Mouse (Mus musculus) lung, embryonic 15.5 days (tissue): ENCODE results near the gene Fgfr4. TPM values are rescaled to one million over a fixed set of nuclear protein-coding genes. Genes with fewer than 3 reads are reported as not detected.

Source experiments
- ATAC-seq: fragments of 200-750 bp; cut with Nextera tagmentation; 2 replicates; pipeline ENCODE4 v1.8.0; 2017; ENCODE audit warnings: moderate number of reproducible peaks, borderline replicate concordance; ENCODE audit not compliant: low FRiP score, low TSS enrichment; ENCODE audit errors: extremely low read depth
- H3K27ac ChIP-seq: fragments of 300-500 bp; sonication (generic); 2 replicates; pipeline ENCODE4 v1.5.1; 2015; ENCODE audit warnings: moderate library complexity, mild to moderate bottlenecking, inconsistent platforms
- H3K27me3 ChIP-seq: fragments of 300-500 bp; sonication (generic); 2 replicates; pipeline ENCODE4 v1.6.1; 2015; ENCODE audit warnings: inconsistent platforms
- H3K36me3 ChIP-seq: fragments of 300-500 bp; sonication (generic); 2 replicates; pipeline ENCODE4 v1.6.1; 2015; ENCODE audit warnings: inconsistent platforms
- H3K4me1 ChIP-seq: fragments of 300-500 bp; sonication (generic); 2 replicates; pipeline ENCODE4 v1.6.1; 2015; ENCODE audit warnings: inconsistent platforms
- H3K4me2 ChIP-seq: fragments of 300-500 bp; sonication (generic); 2 replicates; pipeline ENCODE4 v1.6.1; 2015; ENCODE audit warnings: inconsistent platforms, mild to moderate bottlenecking, moderate library complexity
- H3K4me3 ChIP-seq: fragments of 300-500 bp; sonication (generic); 2 replicates; pipeline ENCODE4 v1.5.1; 2015; ENCODE audit warnings: mild to moderate bottlenecking, inconsistent platforms
- H3K9ac ChIP-seq: fragments of 300-500 bp; sonication (generic); 2 replicates; pipeline ENCODE4 v1.6.1; 2015; ENCODE audit warnings: inconsistent platforms
- H3K9me3 ChIP-seq: fragments of 300-500 bp; sonication (generic); 2 replicates; pipeline ENCODE4 v1.6.1; 2016; ENCODE audit warnings: inconsistent platforms
- WGBS: fragments of 180-500 bp; shearing (Covaris S2); methylation state at CpG from one replicate; pipeline ENCODE4 v1.1.7; 2015; 5-methylcytosine and 5-hydroxymethylcytosine counted together
- polyA plus RNA-seq: library from polyadenylated mRNA; unstranded; fragments of >200 nt; fragmentation: Nextera tagmentation; extraction: Ambion mirVana; gene quantifications from 2 replicates; pipeline ENCODE4 v1.2.1, GENCODE M21; 2015

Gene Fgfr4
- polyA plus RNA-seq, 1 experiment from 2014 or later: 19.9 TPM

- Histone ChIP-seq H3K9ac (no peak overlapping the region), H3K36me3 (peaks cover 10% of the 10 kb centered on the region), H3K27ac (peak overlapping the region; percentile 92), H3K9me3 (no peaks in the 10 kb centered on the region), H3K27me3 (0 out of 2 replicates have a peak, but pooled peaks cover 6% of the 10 kb centered on the region), H3K4me1 (peaks cover 18% of the 10 kb centered on the region), H3K4me2 (peak overlapping the region; percentile 85), H3K4me3 (peak overlapping the region; percentile 68)
- WGBS: 58% methylated on average over 5 of the region's 5 CpGs
- ATAC-seq: no peak
Measured at GRCm38 (mm10) chr13:55153951-55154350, 1.5 kb downstream of the Fgfr4 start.

GRCm38 (mm10) chr13:55162365-55162764 is 9.9 kb downstream of the Fgfr4 start:
- WGBS: 54% methylated on average over 7 of the region's 7 CpGs
- H3K4me3 ChIP-seq: no peak overlapping the region
- H3K9ac ChIP-seq: no peak overlapping the region
- no peak overlapping the region for H3K4me2 ChIP-seq
- peaks cover 28% of the 10 kb centered on the region for H3K36me3 ChIP-seq
- H3K27ac ChIP-seq: no peak overlapping the region
- ATAC-seq: no peak
- H3K27me3 ChIP-seq: no peaks in the 10 kb centered on the region
- no peaks in the 10 kb centered on the region for H3K9me3 ChIP-seq
- no peaks in the 10 kb centered on the region for H3K4me1 ChIP-seq

- no peak overlapping the region for H3K9ac ChIP-seq
- ATAC-seq: peak; percentile 58
- H3K36me3 ChIP-seq: peaks cover 28% of the 10 kb centered on the region
- no peaks in the 10 kb centered on the region for H3K27me3 ChIP-seq
- H3K27ac ChIP-seq: peak overlapping the region; percentile 29
- no peaks in the 10 kb centered on the region for H3K9me3 ChIP-seq
- H3K4me2 ChIP-seq: no peak overlapping the region
- whole genome bisulfite sequencing: 49% methylated on average over 5 of the region's 5 CpGs
- no peak overlapping the region for H3K4me3 ChIP-seq
- no peaks in the 10 kb centered on the region for H3K4me1 ChIP-seq
Measured at GRCm38 (mm10) chr13:55163553-55163952, 11.1 kb downstream of the Fgfr4 start.

- Histone ChIP-seq H3K36me3 (peaks cover 20% of the 10 kb centered on the region; the same call in 1 of the 2 replicates), H3K27ac (no peak overlapping the region), H3K4me3 (no peak overlapping the region), H3K9me3 (no peaks in the 10 kb centered on the region), H3K9ac (no peak overlapping the region), H3K4me2 (no peak overlapping the region), H3K4me1 (no peaks in the 10 kb centered on the region), H3K27me3 (no peaks in the 10 kb centered on the region)
- no peak for ATAC-seq
- WGBS: 90% methylated on average over 16 of the region's 16 CpGs
Measured at GRCm38 (mm10) chr13:55165831-55166339, 13.4 kb downstream of the Fgfr4 start.

GRCm38 (mm10) chr13:55166806-55167725 is 14.6 kb downstream of the Fgfr4 start:
- no peak for ATAC-seq
- H3K4me1 ChIP-seq: peaks cover 11% of the 10 kb centered on the region
- H3K4me2 ChIP-seq: no peak overlapping the region
- H3K9ac ChIP-seq: no peak overlapping the region
- H3K27me3 ChIP-seq: no peaks in the 10 kb centered on the region
- 85% methylated on average over 32 of the region's 32 CpGs for WGBS
- no peak overlapping the region for H3K4me3 ChIP-seq
- H3K27ac ChIP-seq: no peak overlapping the region
- H3K36me3 ChIP-seq: peaks cover 14% of the 10 kb centered on the region; the same call in 1 of the 2 replicates
- no peaks in the 10 kb centered on the region for H3K9me3 ChIP-seq

GRCm38 (mm10) chr13:55167798-55168197 is 15.4 kb downstream of the Fgfr4 start:
- peaks cover 19% of the 10 kb centered on the region for H3K4me1 ChIP-seq
- 75% methylated on average over 11 of the region's 11 CpGs for WGBS
- H3K36me3 ChIP-seq: peaks cover 14% of the 10 kb centered on the region; the same call in 1 of the 2 replicates
- H3K27me3 ChIP-seq: no peaks in the 10 kb centered on the region
- H3K9ac ChIP-seq: no peak overlapping the region
- H3K4me3 ChIP-seq: no peak overlapping the region
- no peaks in the 10 kb centered on the region for H3K9me3 ChIP-seq
- no peak for ATAC-seq
- H3K27ac ChIP-seq: no peak overlapping the region
- no peak overlapping the region for H3K4me2 ChIP-seq

- Histone ChIP-seq H3K4me3 (no peak overlapping the region), H3K4me1 (peaks cover 20% of the 10 kb centered on the region), H3K4me2 (no peak overlapping the region), H3K27me3 (no peaks in the 10 kb centered on the region), H3K9ac (no peak overlapping the region), H3K27ac (no peak overlapping the region), H3K9me3 (no peaks in the 10 kb centered on the region), H3K36me3 (peaks cover 14% of the 10 kb centered on the region; the same call in 1 of the 2 replicates)
- WGBS: 64% methylated on average over 5 of the region's 5 CpGs
- ATAC-seq: no peak
Measured at GRCm38 (mm10) chr13:55168255-55168654, 15.8 kb downstream of the Fgfr4 start.

- no peaks in the 10 kb centered on the region for H3K27me3 ChIP-seq
- peaks cover 14% of the 10 kb centered on the region; the same call in 1 of the 2 replicates for H3K36me3 ChIP-seq
- no peak overlapping the region for H3K4me3 ChIP-seq
- H3K9me3 ChIP-seq: no peaks in the 10 kb centered on the region
- H3K9ac ChIP-seq: peak overlapping the region; percentile 10; the same call in 1 of the 2 replicates
- peak overlapping the region; percentile 68 for H3K27ac ChIP-seq
- WGBS: 60% methylated on average over 13 of the region's 13 CpGs
- H3K4me2 ChIP-seq: no peak overlapping the region
- ATAC-seq: peak; percentile 85
- peaks cover 20% of the 10 kb centered on the region for H3K4me1 ChIP-seq
Measured at GRCm38 (mm10) chr13:55168958-55169369, 16.5 kb downstream of the Fgfr4 start.

- peaks cover 20% of the 10 kb centered on the region for H3K4me1 ChIP-seq
- H3K27ac ChIP-seq: peak overlapping the region; percentile 87
- peak overlapping the region; percentile 52 for H3K4me2 ChIP-seq
- no peaks in the 10 kb centered on the region for H3K27me3 ChIP-seq
- H3K36me3 ChIP-seq: 0 out of 2 replicates have a peak, but pooled peaks cover 5% of the 10 kb centered on the region
- 8% methylated on average over 26 of the region's 26 CpGs for WGBS
- no peaks in the 10 kb centered on the region for H3K9me3 ChIP-seq
- ATAC-seq: peak; percentile 74
- H3K4me3 ChIP-seq: peak overlapping the region; percentile 15; the same call in 1 of the 2 replicates
- H3K9ac ChIP-seq: peak overlapping the region; percentile 11; the same call in 1 of the 2 replicates
Measured at GRCm38 (mm10) chr13:55171517-55172335, 19.3 kb downstream of the Fgfr4 start.

GRCm38 (mm10) chr13:55172336-55172770 is 19.9 kb downstream of the Fgfr4 start:
- no peak for ATAC-seq
- H3K27me3 ChIP-seq: no peaks in the 10 kb centered on the region
- no peaks in the 10 kb centered on the region for H3K36me3 ChIP-seq
- WGBS: 41% methylated on average over 7 of the region's 7 CpGs
- peak overlapping the region; percentile 52 for H3K4me2 ChIP-seq
- H3K27ac ChIP-seq: peak overlapping the region; percentile 87
- H3K4me1 ChIP-seq: peaks cover 20% of the 10 kb centered on the region
- peak overlapping the region; percentile 11; the same call in 1 of the 2 replicates for H3K9ac ChIP-seq
- H3K9me3 ChIP-seq: no peaks in the 10 kb centered on the region
- H3K4me3 ChIP-seq: no peak overlapping the region

GRCm38 (mm10) chr13:55174347-55174746 is 21.9 kb downstream of the Fgfr4 start:
- Histone ChIP-seq H3K4me2 (no peak overlapping the region), H3K4me3 (no peak overlapping the region), H3K36me3 (no peaks in the 10 kb centered on the region), H3K9me3 (no peaks in the 10 kb centered on the region), H3K27ac (no peak overlapping the region), H3K9ac (no peak overlapping the region), H3K27me3 (no peaks in the 10 kb centered on the region), H3K4me1 (peaks cover 20% of the 10 kb centered on the region)
- 72% methylated on average over 11 of the region's 11 CpGs for WGBS
- ATAC-seq: no peak
